Mouse (Mus musculus): Measurements from ENCODE around the gene Cyb5r1.

DNA sequence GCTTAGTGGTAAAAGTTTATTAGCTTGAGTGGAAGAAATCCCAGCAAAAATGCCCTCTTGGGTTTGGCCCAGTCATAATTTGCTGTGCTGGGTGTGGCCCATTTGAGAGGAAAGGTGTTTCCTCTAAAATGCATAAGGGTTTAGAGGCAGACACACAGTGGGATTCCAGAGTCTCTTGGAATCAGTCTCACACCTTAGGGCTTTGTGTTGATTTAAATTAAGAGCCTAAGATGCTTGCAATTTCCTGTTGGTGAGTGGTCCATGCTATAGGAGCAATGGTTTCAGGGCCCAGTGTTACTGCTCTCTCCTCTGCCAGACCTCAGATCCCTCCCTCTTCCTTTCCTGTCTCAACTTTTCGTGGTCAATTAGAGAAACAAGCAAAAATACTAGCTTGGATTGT is 13.8 kb downstream of the Cyb5r1 start:
- TF ChIP-seq CTCF (IDR thresholded peaks at IDR 0.05; ENCODE audit: control insufficient read depth, insufficient read depth, insufficient replicate concordance, low read depth, low read length) (no peak), POLR2A (IDR thresholded peaks at IDR 0.05; ENCODE audit: control insufficient read depth, low read depth, low read length) (no peak)
